Mouse (Mus musculus): ENCODE results near the gene Msrb2. TPM values are rescaled to one million over a fixed set of nuclear protein-coding genes. Genes with fewer than 3 reads are reported as not detected.

Gene Msrb2
- polyA plus RNA-seq, 1 experiment from 2014 or later = 12.1 TPM

DNA sequence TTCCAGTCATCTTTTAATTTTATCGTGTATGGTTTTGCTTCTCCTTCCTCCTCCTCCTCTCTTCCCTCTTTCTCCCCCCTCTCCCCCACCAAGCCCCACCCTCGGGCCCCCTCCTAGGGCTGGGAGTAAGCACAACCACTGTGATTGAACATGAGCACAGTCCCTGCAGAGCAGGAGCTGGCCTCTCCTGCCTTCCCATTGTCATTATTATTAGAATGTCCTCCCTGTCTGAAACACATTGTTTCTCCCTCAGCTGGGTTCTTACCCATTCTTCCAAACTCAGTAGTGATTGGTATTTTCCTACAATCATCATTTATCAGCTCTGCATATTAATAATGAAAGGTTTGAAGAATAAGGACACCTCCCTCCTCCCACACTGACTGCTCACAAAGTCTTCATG lies 9.7 kb downstream of the Msrb2 start:
- no peak for TF ChIP-seq EP300 (optimal IDR thresholded peaks at IDR 0.05)
- H3K4me2 ChIP-seq (replicated peaks; ENCODE audit: low read depth) = no peak overlapping the region
- no peak for ATAC-seq (ENCODE audit: low FRiP score, low TSS enrichment)

GRCm38 (mm10) chr2:19382206-19382605 lies 11.0 kb downstream of the Msrb2 start:
- no peak for TF ChIP-seq EP300 (optimal IDR thresholded peaks at IDR 0.05)
- TF ChIP-seq CTCF (IDR thresholded peaks at IDR 0.05; ENCODE audit: low read depth) = no peak
- Histone ChIP-seq H3K4me1 (replicated peaks; ENCODE audit: control insufficient read depth, insufficient read depth) (no peaks in the 10 kb centered on the region), H3K4me3 (ENCODE audit: low read depth, low read length) (no peak overlapping the region), H3K27me3 (ENCODE audit: control insufficient read depth, insufficient read depth, low read length) (no peaks in the 10 kb centered on the region), H3K27ac (replicated peaks) (no peak overlapping the region), H3K9me3 (ENCODE audit: control insufficient read depth, low read length) (no peaks in the 10 kb centered on the region), H3K36me3 (ENCODE audit: control insufficient read depth, insufficient read depth, low read length) (no peaks in the 10 kb centered on the region), H3K9ac (ENCODE audit: low read length) (no peak overlapping the region), H3K4me2 (replicated peaks; ENCODE audit: low read depth) (no peak overlapping the region)
- ATAC-seq (ENCODE audit: low FRiP score, low TSS enrichment) (no peak), DNase-seq (ENCODE audit: low spot score) (no peak)
- WGBS = 90% methylated on average over 1 of the region's 1 CpGs

More for the DNA sequence above, 9.7 kb downstream of the Msrb2 start:
- no peaks in the 10 kb centered on the region for H3K36me3 ChIP-seq (ENCODE audit: control insufficient read depth, insufficient read depth, low read length)
- H3K4me1 ChIP-seq (replicated peaks; ENCODE audit: control insufficient read depth, insufficient read depth) = no peaks in the 10 kb centered on the region
- DNase-seq (ENCODE audit: low spot score) = no peak
- no peaks in the 10 kb centered on the region for H3K27me3 ChIP-seq (ENCODE audit: control insufficient read depth, insufficient read depth, low read length)
- H3K4me3 ChIP-seq (ENCODE audit: low read depth, low read length) = no peak overlapping the region
- no peak overlapping the region for H3K9ac ChIP-seq (ENCODE audit: low read length)
- 37% methylated on average over 2 of the region's 2 CpGs for WGBS
- no peak overlapping the region for H3K27ac ChIP-seq (replicated peaks)
- H3K9me3 ChIP-seq (ENCODE audit: control insufficient read depth, low read length) = no peaks in the 10 kb centered on the region

- ATAC-seq (ENCODE audit: low FRiP score, low TSS enrichment) = no peak
- Histone ChIP-seq H3K9ac (ENCODE audit: low read length) (no peak overlapping the region), H3K4me2 (replicated peaks; ENCODE audit: low read depth) (no peak overlapping the region), H3K4me1 (replicated peaks; ENCODE audit: control insufficient read depth, insufficient read depth) (no peaks in the 10 kb centered on the region), H3K27ac (replicated peaks) (no peak overlapping the region), H3K4me3 (ENCODE audit: low read depth, low read length) (no peak overlapping the region), H3K9me3 (ENCODE audit: control insufficient read depth, low read length) (no peaks in the 10 kb centered on the region), H3K36me3 (ENCODE audit: control insufficient read depth, insufficient read depth, low read length) (no peaks in the 10 kb centered on the region), H3K27me3 (ENCODE audit: control insufficient read depth, insufficient read depth, low read length) (no peaks in the 10 kb centered on the region)
- no peak for TF ChIP-seq CTCF (IDR thresholded peaks at IDR 0.05; ENCODE audit: low read depth)
- no peak for TF ChIP-seq EP300 (optimal IDR thresholded peaks at IDR 0.05)
- 61% methylated on average over 4 of the region's 4 CpGs for WGBS
- DNase-seq (ENCODE audit: low spot score) = no peak
Measured at GRCm38 (mm10) chr2:19383006-19383405, 11.8 kb downstream of the Msrb2 start.

DNA sequence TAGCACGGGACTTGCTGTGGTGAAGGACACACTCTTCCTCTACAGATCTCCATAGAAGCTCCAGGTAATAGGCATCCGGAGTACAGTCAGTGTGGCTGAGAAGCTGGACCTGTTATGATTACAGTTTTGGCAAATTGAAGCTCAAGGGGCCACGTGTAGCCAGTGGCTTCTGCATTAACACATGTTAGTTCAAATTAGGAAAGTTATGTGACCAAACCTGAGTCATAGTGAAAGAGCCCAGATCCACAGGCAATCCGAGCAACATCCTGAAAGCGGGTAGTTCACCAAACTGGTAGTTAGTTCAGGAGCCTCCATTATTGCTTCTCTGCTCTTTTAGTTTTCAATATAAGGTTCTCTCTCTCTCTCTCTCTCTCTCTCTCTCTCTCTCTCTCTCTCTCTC lies 14.5 kb downstream of the Msrb2 start:
- H3K4me3 ChIP-seq (ENCODE audit: low read depth, low read length) = no peak overlapping the region
- H3K36me3 ChIP-seq (ENCODE audit: control insufficient read depth, insufficient read depth, low read length) = no peaks in the 10 kb centered on the region
- DNase-seq (ENCODE audit: low spot score) (no peak), ATAC-seq (ENCODE audit: low FRiP score, low TSS enrichment) (no peak)
- TF ChIP-seq CTCF (IDR thresholded peaks at IDR 0.05; ENCODE audit: low read depth) = no peak
- no peak for TF ChIP-seq EP300 (optimal IDR thresholded peaks at IDR 0.05)
- H3K9ac ChIP-seq (ENCODE audit: low read length) = no peak overlapping the region
- no peaks in the 10 kb centered on the region for H3K4me1 ChIP-seq (replicated peaks; ENCODE audit: control insufficient read depth, insufficient read depth)
- no peaks in the 10 kb centered on the region for H3K9me3 ChIP-seq (ENCODE audit: control insufficient read depth, low read length)
- H3K27ac ChIP-seq (replicated peaks) = no peak overlapping the region
- no peaks in the 10 kb centered on the region for H3K27me3 ChIP-seq (ENCODE audit: control insufficient read depth, insufficient read depth, low read length)
- H3K4me2 ChIP-seq (replicated peaks; ENCODE audit: low read depth) = no peak overlapping the region
- 86% methylated on average over 5 of the region's 5 CpGs for WGBS

DNA sequence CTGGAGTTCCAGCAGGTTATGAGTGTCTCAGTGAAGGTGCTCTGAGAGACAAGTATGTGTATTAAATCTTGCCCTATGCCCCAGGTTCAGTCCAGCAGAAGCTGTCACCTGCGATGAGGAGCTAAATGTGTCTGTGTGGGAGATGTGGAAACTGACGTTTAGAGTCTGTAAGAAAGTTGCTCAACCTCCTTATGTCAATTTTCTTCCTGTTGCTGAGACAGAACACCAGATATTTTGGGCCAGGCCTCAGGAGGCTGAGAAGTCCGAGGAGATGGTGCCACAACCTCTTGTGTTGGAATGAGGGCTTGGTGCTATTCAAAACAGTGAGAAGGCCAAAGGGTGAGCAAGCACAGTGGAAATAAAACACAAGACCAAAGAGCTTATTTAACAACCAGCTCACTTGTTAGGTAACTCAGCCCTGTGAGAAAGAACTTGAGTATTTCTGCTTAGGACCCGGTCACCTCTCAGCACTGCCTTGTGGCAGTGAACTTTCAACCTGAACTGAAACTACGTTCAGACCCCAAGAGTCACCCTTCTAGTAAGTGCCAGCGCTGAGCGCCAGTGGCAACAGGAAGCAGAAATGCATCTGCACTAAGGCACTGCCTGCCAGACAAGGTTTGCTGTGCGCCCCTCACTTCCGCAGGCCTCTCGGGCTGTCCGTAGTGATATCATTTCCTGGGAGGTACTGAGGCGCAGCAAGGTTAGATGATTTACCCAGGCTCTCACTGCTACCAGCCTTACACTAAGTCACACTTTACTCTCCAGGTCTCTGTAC lies 17.3 kb downstream of the Msrb2 start:
- H3K4me1 ChIP-seq (replicated peaks; ENCODE audit: control insufficient read depth, insufficient read depth) = no peaks in the 10 kb centered on the region
- no peak overlapping the region for H3K4me2 ChIP-seq (replicated peaks; ENCODE audit: low read depth)
- H3K9ac ChIP-seq (ENCODE audit: low read length) = no peak overlapping the region
- H3K27ac ChIP-seq (replicated peaks) = no peak overlapping the region
- H3K36me3 ChIP-seq (ENCODE audit: control insufficient read depth, insufficient read depth, low read length) = no peaks in the 10 kb centered on the region
- TF ChIP-seq CTCF (IDR thresholded peaks at IDR 0.05; ENCODE audit: low read depth) (no peak), EP300 (optimal IDR thresholded peaks at IDR 0.05) (no peak)
- ATAC-seq (ENCODE audit: low FRiP score, low TSS enrichment) (no peak), DNase-seq (ENCODE audit: low spot score) (no peak)
- 82% methylated on average over 12 of the region's 12 CpGs for WGBS
- no peaks in the 10 kb centered on the region for H3K27me3 ChIP-seq (ENCODE audit: control insufficient read depth, insufficient read depth, low read length)
- no peaks in the 10 kb centered on the region for H3K9me3 ChIP-seq (ENCODE audit: control insufficient read depth, low read length)
- H3K4me3 ChIP-seq (ENCODE audit: low read depth, low read length) = no peak overlapping the region

DNA sequence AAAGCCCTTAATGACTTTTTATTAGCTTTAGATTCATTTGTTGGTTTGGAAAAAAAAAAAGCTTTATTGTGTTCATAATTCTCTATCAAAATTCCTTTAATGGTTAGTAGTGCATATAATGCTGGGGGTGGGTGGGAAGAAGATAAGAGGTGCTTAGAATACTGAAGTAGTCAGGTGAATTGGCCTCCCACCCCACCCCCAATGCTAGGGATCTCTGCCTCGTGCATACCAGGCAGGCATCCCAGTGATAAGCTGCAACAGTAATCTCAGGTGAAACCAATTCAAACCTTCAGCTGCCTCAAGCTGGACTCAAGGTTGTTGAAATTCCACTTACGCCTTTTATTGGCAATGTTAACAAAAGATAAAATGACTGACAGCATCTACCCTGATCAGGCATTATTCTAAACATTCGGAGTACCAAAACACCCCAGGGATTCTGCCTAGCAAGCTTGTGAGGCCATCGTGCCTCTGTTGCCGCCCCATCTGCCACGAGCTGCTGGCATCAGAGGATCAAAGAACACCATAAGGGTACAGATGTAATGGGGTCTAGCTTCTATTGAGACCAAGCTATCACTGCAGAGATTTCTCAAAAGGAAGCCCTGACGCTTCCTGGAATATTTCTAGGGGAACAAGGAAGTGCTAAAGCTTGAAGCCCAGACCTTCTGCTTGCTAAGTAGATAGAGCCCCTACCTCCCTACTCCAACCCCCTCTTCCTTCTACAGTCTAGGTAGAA lies 19.3 kb downstream of the Msrb2 start:
- Histone ChIP-seq H3K4me3 (ENCODE audit: low read depth, low read length) (no peak overlapping the region), H3K4me1 (replicated peaks; ENCODE audit: control insufficient read depth, insufficient read depth) (no peaks in the 10 kb centered on the region), H3K27me3 (ENCODE audit: control insufficient read depth, insufficient read depth, low read length) (no peaks in the 10 kb centered on the region), H3K9me3 (ENCODE audit: control insufficient read depth, low read length) (no peaks in the 10 kb centered on the region), H3K9ac (ENCODE audit: low read length) (no peak overlapping the region), H3K27ac (replicated peaks) (no peak overlapping the region), H3K36me3 (ENCODE audit: control insufficient read depth, insufficient read depth, low read length) (no peaks in the 10 kb centered on the region), H3K4me2 (replicated peaks; ENCODE audit: low read depth) (no peak overlapping the region)
- no peak for ATAC-seq (ENCODE audit: low FRiP score, low TSS enrichment)
- no peak for TF ChIP-seq CTCF (IDR thresholded peaks at IDR 0.05; ENCODE audit: low read depth)
- no peak for TF ChIP-seq EP300 (optimal IDR thresholded peaks at IDR 0.05)
- 52% methylated on average over 7 of the region's 7 CpGs for WGBS
- DNase-seq (ENCODE audit: low spot score) = no peak
